Mouse (Mus musculus) CD8-positive naive resting alpha-beta T cell, adult 57 days (primary cell): ENCODE data around the gene Arhgef38. TPM values are rescaled to one million over a fixed set of nuclear protein-coding genes. Genes with fewer than 3 reads are reported as not detected.

Source experiments
- total RNA-seq: library from RNA; stranded (reverse); gene quantifications from one replicate; pipeline ENCODE4 v1.2.4, GENCODE M21; 2023

The Arhgef38 gene
- total RNA-seq: not detected

DNA sequence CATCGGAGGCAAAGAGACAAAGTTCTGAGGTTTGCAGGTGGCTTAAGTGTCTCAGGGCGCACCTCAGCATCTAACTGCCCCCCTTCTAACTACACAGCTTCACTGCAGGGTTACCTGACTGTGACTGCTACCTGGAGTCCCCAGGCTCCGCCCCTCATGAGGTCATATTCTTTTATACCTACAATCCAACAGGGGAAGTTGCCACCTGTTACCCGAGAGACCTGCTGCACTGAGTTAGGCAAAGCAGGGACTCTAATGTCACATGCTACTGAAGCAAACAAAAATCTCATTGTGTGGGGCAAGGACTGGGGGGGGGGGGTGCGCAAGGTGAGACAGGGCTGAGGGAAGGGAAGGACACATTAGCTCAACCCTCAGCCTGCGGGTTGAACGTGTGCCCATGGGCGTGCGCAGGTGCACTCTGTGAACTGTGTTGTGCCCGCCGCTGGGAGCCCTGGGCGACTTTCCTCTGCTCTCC, at the start of gene Arhgef38:
TSS of gene Arhgef38 (minus strand) at position 129 of the 475 bp plus-strand sequence.

DNA sequence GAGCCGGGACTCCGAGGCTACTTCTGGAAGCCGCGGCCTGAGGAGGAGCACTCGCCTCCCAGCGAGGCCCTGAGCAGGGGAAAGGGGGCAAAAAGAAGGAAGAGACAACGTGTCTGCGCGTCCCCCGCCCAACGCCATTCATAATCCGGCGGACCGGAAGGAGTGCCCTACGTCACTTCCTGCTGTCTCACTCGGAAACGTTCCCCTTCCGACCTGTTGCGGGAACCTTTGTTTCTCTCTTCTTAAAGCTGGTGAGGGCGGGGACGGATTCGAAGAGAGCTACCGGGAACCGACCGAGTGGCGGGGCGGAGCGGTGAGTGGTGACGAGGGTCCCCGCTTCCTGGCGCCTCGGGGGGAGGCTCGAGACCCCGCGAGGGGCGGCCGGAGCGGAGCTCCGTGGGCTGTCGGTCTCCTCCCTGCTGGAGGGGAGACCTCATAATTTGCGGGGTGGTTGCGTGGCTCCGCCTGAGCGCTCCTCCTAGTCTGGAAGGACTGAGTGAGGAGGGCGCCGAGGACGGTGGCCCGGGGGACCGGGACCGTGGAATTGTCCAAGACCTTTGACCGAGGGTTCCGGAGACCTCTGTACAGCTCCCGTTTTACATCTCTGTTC, 143.0 kb downstream of the Arhgef38 start, which contains the start of the genes Ints12 and Gstcd:
TSS of gene Ints12 (plus strand) at position 177 of the 610 bp plus-strand sequence.
TSS of gene Gstcd (minus strand) at position 370 of the 610 bp plus-strand sequence.

Other genes starting within 250 kb of the Arhgef38 start
- 19.3 TPM for gene Ints12, start 143.1 kb downstream of the Arhgef38 start, total RNA-seq
- 19.9 TPM for gene Gstcd, start 142.9 kb downstream of the Arhgef38 start, total RNA-seq
- 27.1 TPM for gene Ppa2, start 75.2 kb upstream of the Arhgef38 start, total RNA-seq